Mouse (Mus musculus): ENCODE data around the gene Chchd6.

- TF ChIP-seq CEBPB (IDR thresholded peaks at IDR 0.05; ENCODE audit: insufficient read depth, poor library complexity, severe bottlenecking) (no peak), POLR2A (IDR thresholded peaks at IDR 0.05; ENCODE audit: insufficient read length, low read depth) (no peak), MAX (IDR thresholded peaks at IDR 0.05; ENCODE audit: low read depth) (no peak), USF1 (IDR thresholded peaks at IDR 0.05; ENCODE audit: low read depth) (no peak), MYOD1 (IDR thresholded peaks at IDR 0.05; ENCODE audit: control insufficient read depth in 1 of 3, insufficient read length in 2 of 3, low read depth in 2 of 3) (no peak), REST (IDR thresholded peaks at IDR 0.05; ENCODE audit: insufficient read depth, insufficient read length) (no peak), POLR2AphosphoS2 (IDR thresholded peaks at IDR 0.05; ENCODE audit: insufficient read length, low read depth) (no peak)
Observed at GRCm38 (mm10) chr6:89428661-89429375, 166.6 kb downstream of the Chchd6 start.
